Mouse (Mus musculus): ENCODE data around the gene Pcgf3. TPM values are rescaled to one million over a fixed set of nuclear protein-coding genes. Genes with fewer than 3 reads are reported as not detected.

Pcgf3 gene
- 19.9 TPM for polyA plus RNA-seq (2014; fragmentation: Illumina TruSeq; extraction: RNeasy Lipid Tissue Mini Kit (QIAGEN cat#74804); ENCODE audit: low read depth, low replicate concordance)

GRCm38 (mm10) chr5:108461082-108462065 is at the start of gene Pcgf3:
TSS of gene Pcgf3 (plus strand) at chr5:108461232.

GRCm38 (mm10) chr5:108433804-108434587 is 27.0 kb upstream of the Pcgf3 start, which contains the start of gene Atp5k:
TSS of gene Atp5k (minus strand) at chr5:108434448.

GRCm38 (mm10) chr5:108448785-108449668 is 12.0 kb upstream of the Pcgf3 start, which contains the start of gene Mfsd7a:
TSS of gene Mfsd7a (minus strand) at chr5:108448891.

GRCm38 (mm10) chr5:108549489-108550206 is 88.6 kb downstream of the Pcgf3 start, which contains the start of gene Cplx1:
TSS of gene Cplx1 (minus strand) at chr5:108550024.

Other genes starting within 250 kb of the Pcgf3 start
- 144 TPM for gene Dr1, start 192.3 kb upstream of the Pcgf3 start, polyA plus RNA-seq (2014; fragmentation: Illumina TruSeq; extraction: RNeasy Lipid Tissue Mini Kit (QIAGEN cat#74804); ENCODE audit: low read depth, low replicate concordance)
- gene Pigg, start 148.6 kb upstream of the Pcgf3 start, polyA plus RNA-seq (2014; fragmentation: Illumina TruSeq; extraction: RNeasy Lipid Tissue Mini Kit (QIAGEN cat#74804); ENCODE audit: low read depth, low replicate concordance), result 43.6 TPM
- not detected for gene Gm42517, start 93.3 kb upstream of the Pcgf3 start, polyA plus RNA-seq (2014; fragmentation: Illumina TruSeq; extraction: RNeasy Lipid Tissue Mini Kit (QIAGEN cat#74804); ENCODE audit: low read depth, low replicate concordance)
- not detected for gene Pde6b, start 72.8 kb upstream of the Pcgf3 start, polyA plus RNA-seq (2014; fragmentation: Illumina TruSeq; extraction: RNeasy Lipid Tissue Mini Kit (QIAGEN cat#74804); ENCODE audit: low read depth, low replicate concordance)
- gene Atp5k, start 26.8 kb upstream of the Pcgf3 start, polyA plus RNA-seq (2014; fragmentation: Illumina TruSeq; extraction: RNeasy Lipid Tissue Mini Kit (QIAGEN cat#74804); ENCODE audit: low read depth, low replicate concordance), result 147 TPM
- gene Mfsd7a, start 12.3 kb upstream of the Pcgf3 start, polyA plus RNA-seq (2014; fragmentation: Illumina TruSeq; extraction: RNeasy Lipid Tissue Mini Kit (QIAGEN cat#74804); ENCODE audit: low read depth, low replicate concordance), result 0.73 TPM
- gene Cplx1, start 88.8 kb downstream of the Pcgf3 start, polyA plus RNA-seq (2014; fragmentation: Illumina TruSeq; extraction: RNeasy Lipid Tissue Mini Kit (QIAGEN cat#74804); ENCODE audit: low read depth, low replicate concordance), result not detected
- gene Gak, start 168.5 kb downstream of the Pcgf3 start, polyA plus RNA-seq (2014; fragmentation: Illumina TruSeq; extraction: RNeasy Lipid Tissue Mini Kit (QIAGEN cat#74804); ENCODE audit: low read depth, low replicate concordance), result 55.0 TPM
- 24.1 TPM for gene Tmem175, start 168.5 kb downstream of the Pcgf3 start, polyA plus RNA-seq (2014; fragmentation: Illumina TruSeq; extraction: RNeasy Lipid Tissue Mini Kit (QIAGEN cat#74804); ENCODE audit: low read depth, low replicate concordance)
- gene Idua, start 199.1 kb downstream of the Pcgf3 start, polyA plus RNA-seq (2014; fragmentation: Illumina TruSeq; extraction: RNeasy Lipid Tissue Mini Kit (QIAGEN cat#74804); ENCODE audit: low read depth, low replicate concordance), result 5.1 TPM
- 9.8 TPM for gene Dgkq, start 208.4 kb downstream of the Pcgf3 start, polyA plus RNA-seq (2014; fragmentation: Illumina TruSeq; extraction: RNeasy Lipid Tissue Mini Kit (QIAGEN cat#74804); ENCODE audit: low read depth, low replicate concordance)
- 13.5 TPM for gene Slc26a1, start 214.3 kb downstream of the Pcgf3 start, polyA plus RNA-seq (2014; fragmentation: Illumina TruSeq; extraction: RNeasy Lipid Tissue Mini Kit (QIAGEN cat#74804); ENCODE audit: low read depth, low replicate concordance)
- gene Fgfrl1, start 231.2 kb downstream of the Pcgf3 start, polyA plus RNA-seq (2014; fragmentation: Illumina TruSeq; extraction: RNeasy Lipid Tissue Mini Kit (QIAGEN cat#74804); ENCODE audit: low read depth, low replicate concordance), result 4.3 TPM